Mouse (Mus musculus) left cerebral cortex, adult 8-10 months (tissue): ENCODE results near the gene Bsdc1. TPM values are rescaled to one million over a fixed set of nuclear protein-coding genes. Genes with fewer than 3 reads are reported as not detected.
A peak's percentile ranks its signal among the peaks of the same experiment; 100 is the strongest.

ENCODE experiments used
- DNase-seq, 2 experiments: peaks; one replicate each; pipeline ENCODE4 v3.0.0; 2022; ENCODE audit warnings: low spot score in 2 of 2
- total RNA-seq, 4 experiments: library from RNA; stranded (reverse); gene quantifications; 2 replicates each; pipeline ENCODE4 v1.2.4; 2022

The Bsdc1 gene
- total RNA-seq, 4 experiments from 2014 or later: 54.0 to 70.8 (median 55.5) TPM

- DNase-seq: no peak
These were observed 18.5 kb downstream of the Bsdc1 start for GRCm38 (mm10) chr4:129479863-129480262.

- DNase-seq: no peak
These were observed 19.7 kb downstream of the Bsdc1 start for GRCm38 (mm10) chr4:129481090-129481489.

GRCm38 (mm10) chr4:129490972-129491880 is 29.8 kb downstream of the Bsdc1 start, which contains the start of the genes Tssk3 and Fam229a:
Gene Tssk3 (minus strand): TSS chr4:129491022.
Gene Fam229a (plus strand): TSS chr4:129491190.
- DNase-seq: peak in 1 of 2 experiments; percentile 48

GRCm38 (mm10) chr4:129494681-129495080 is 33.3 kb downstream of the Bsdc1 start:
- no peak for DNase-seq

- peak in 1 of 2 experiments; percentile 52 for DNase-seq
These were observed 34.5 kb downstream of the Bsdc1 start for GRCm38 (mm10) chr4:129495672-129496562.

- DNase-seq: no peak
These were observed 35.2 kb downstream of the Bsdc1 start for GRCm38 (mm10) chr4:129496631-129497030.

- no peak for DNase-seq
These were observed 37.6 kb downstream of the Bsdc1 start for GRCm38 (mm10) chr4:129498941-129499340.

- DNase-seq: no peak
These were observed 38.6 kb downstream of the Bsdc1 start for GRCm38 (mm10) chr4:129500017-129500416.

- peak; percentile 36 to 42 for DNase-seq
These were observed 39.5 kb downstream of the Bsdc1 start for GRCm38 (mm10) chr4:129500607-129501566.

- no peak for DNase-seq
These were observed 41.0 kb downstream of the Bsdc1 start for GRCm38 (mm10) chr4:129502327-129502888.

GRCm38 (mm10) chr4:129502901-129503444 is 41.6 kb downstream of the Bsdc1 start:
- DNase-seq: no peak

GRCm38 (mm10) chr4:129505511-129505910 is 44.1 kb downstream of the Bsdc1 start:
- no peak for DNase-seq

- DNase-seq: no peak
These were observed 46.3 kb downstream of the Bsdc1 start for GRCm38 (mm10) chr4:129507434-129508236.

GRCm38 (mm10) chr4:129508237-129508515 is 46.8 kb downstream of the Bsdc1 start:
- no peak for DNase-seq

- no peak for DNase-seq
These were observed 47.6 kb downstream of the Bsdc1 start for GRCm38 (mm10) chr4:129508834-129509600.

GRCm38 (mm10) chr4:129509650-129510049 is 48.3 kb downstream of the Bsdc1 start:
- no peak for DNase-seq

- DNase-seq: no peak
These were observed 49.5 kb downstream of the Bsdc1 start for GRCm38 (mm10) chr4:129510723-129511412.
